Mouse (Mus musculus): ENCODE data around the gene Smcr8.

- no peak for TF ChIP-seq CTCF (conservative IDR thresholded peaks at IDR 0.05; ENCODE audit: insufficient read depth, insufficient read length, low read depth, low read length)
- TF ChIP-seq POLR2A (IDR thresholded peaks at IDR 0.05; ENCODE audit: low read depth, low read length) = no peak
Observed at GRCm38 (mm10) chr11:60755570-60755969, 21.8 kb upstream of the Smcr8 start.

All from kidney, adult 2 months (tissue).